Mouse (Mus musculus): ENCODE measurements around the gene Rap1gap2. TPM values are rescaled to one million over a fixed set of nuclear protein-coding genes. Genes with fewer than 3 reads are reported as not detected.

Rap1gap2 gene
- total and polyA plus RNA-seq, 3 experiments: 5.8 to 10.1 TPM; not detected in 1

DNA sequence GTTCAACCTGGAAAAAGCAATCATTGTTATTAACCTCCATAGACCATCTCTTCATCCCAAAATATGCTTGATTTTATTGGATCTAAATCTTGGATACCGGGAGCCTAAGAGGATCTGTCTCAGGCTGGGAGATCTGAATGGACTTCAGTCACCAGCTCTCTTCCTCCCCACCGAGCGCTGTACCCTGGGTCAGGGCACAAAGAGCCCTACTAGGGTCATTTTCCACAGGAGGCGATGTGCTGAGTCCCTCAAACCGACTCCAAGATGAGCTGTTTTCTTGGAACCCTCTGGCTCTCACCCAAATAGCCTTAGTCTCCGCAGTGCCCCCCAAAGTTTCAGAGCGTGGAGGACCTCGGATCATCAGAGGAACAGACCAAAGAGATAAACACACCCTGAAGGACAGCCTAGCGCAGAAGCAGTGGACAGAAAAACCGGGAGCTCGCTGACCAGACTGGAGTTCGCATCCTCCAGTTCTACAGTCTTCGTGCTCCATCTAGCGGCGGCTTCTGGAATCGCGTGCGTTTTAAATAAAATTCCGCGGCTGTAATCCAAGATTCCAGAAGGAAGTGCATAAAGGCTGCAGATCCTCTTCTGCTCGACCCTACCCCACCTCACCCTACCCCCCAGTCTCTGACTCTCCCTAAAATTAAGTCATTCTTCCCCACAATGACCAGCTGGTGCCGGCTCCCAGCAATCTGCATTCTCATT is 239.2 kb downstream of the Rap1gap2 start (continued):
- TF ChIP-seq GABPA (IDR thresholded peaks at IDR 0.05; ENCODE audit: low read depth, low read length) (no peak), CTCF (IDR thresholded peaks at IDR 0.05 in 2 of 3, conservative IDR thresholded peaks at IDR 0.05 in 1 of 3; ENCODE audit: control insufficient read depth in 1 of 3, insufficient read depth in 1 of 3, low read depth in 2 of 3, low read length in 3 of 3, poor library complexity in 1 of 3, severe bottlenecking in 1 of 3) (peak; percentile 95 to 97 (median 96)), RAD21 (IDR thresholded peaks at IDR 0.05; ENCODE audit: low read depth, low read length) (peak; percentile 99), TCF12 (IDR thresholded peaks at IDR 0.05; ENCODE audit: low read depth, low read length) (no peak), SIN3A (IDR thresholded peaks at IDR 0.05; ENCODE audit: low read length) (no peak)

DNA sequence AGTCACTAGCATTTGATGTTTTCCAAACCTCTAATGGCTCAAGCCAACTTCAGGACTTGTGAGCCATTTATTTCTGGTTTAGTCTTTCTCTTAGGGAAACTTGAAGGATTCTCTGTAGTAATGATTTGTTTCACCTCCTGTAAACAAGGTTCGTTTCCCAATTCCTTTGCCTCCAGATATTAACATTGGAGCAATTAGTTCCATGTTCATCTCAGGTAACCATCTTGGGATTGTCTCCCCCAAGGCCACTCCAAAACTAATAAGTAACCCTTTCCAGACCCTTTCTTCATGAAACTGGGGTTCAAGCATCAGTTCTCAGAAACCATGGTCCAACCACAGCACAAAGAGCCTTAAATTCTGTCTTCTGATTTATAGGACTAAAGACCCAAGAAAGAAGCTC is 248.9 kb downstream of the Rap1gap2 start, which contains the start of gene Olfr412:
Gene Olfr412 (plus strand): TSS at position 301 of the 400 bp plus-strand sequence.
- Histone ChIP-seq H3K4me3 (ENCODE audit: control insufficient read depth in 1 of 2, insufficient read depth in 1 of 2, low read depth in 2 of 2, low read length in 2 of 2) (no peak within 1 kb of the TSS), H3K9me3 (replicated peaks; ENCODE audit: insufficient read depth, low read length) (no peaks in the 10 kb centered on the region), H3K79me2 (ENCODE audit: control insufficient read depth, insufficient read depth, low read length, poor library complexity) (no peaks in the 10 kb centered on the region), H3K4me1 (ENCODE audit: control insufficient read depth in 1 of 2, insufficient read depth in 2 of 2, low read length in 2 of 2) (no peaks in the 10 kb centered on the region), H3K9ac (ENCODE audit: control insufficient read depth, low read depth, low read length, poor library complexity, severe bottlenecking) (no peak within 1 kb of the TSS), H3K27me3 (ENCODE audit: control insufficient read depth in 1 of 2, insufficient read depth in 2 of 2, low read length in 2 of 2) (peaks cover 0 to 3% of the 10 kb centered on the region in 2 experiments; a peak in 2 of 4 replicates), H3K27ac (ENCODE audit: control insufficient read depth, low read depth, low read length) (no peak within 1 kb of the TSS), H3K36me3 (ENCODE audit: control insufficient read depth in 1 of 2, insufficient read depth in 2 of 2, low read length in 2 of 2) (no peaks in the 10 kb centered on the region)
- no peak for DNase-seq (ENCODE audit: low read depth, low spot score)
- no peak for TF ChIP-seq KAT2A (conservative IDR thresholded peaks at IDR 0.05; ENCODE audit: low read depth, low read length)
- TF ChIP-seq GATA1 (IDR thresholded peaks at IDR 0.05; ENCODE audit: low read depth, low read length): no peak
- no peak for TF ChIP-seq POLR2A (IDR thresholded peaks at IDR 0.05; ENCODE audit: control insufficient read depth in 1 of 2, insufficient read depth in 1 of 2, low read depth in 1 of 2, low read length in 2 of 2, poor library complexity in 1 of 2)
- TF ChIP-seq BHLHE40 (IDR thresholded peaks at IDR 0.05; ENCODE audit: borderline replicate concordance, low read depth, low read length): no peak
- no peak for TF ChIP-seq TAL1 (IDR thresholded peaks at IDR 0.05; ENCODE audit: low read length)

DNA sequence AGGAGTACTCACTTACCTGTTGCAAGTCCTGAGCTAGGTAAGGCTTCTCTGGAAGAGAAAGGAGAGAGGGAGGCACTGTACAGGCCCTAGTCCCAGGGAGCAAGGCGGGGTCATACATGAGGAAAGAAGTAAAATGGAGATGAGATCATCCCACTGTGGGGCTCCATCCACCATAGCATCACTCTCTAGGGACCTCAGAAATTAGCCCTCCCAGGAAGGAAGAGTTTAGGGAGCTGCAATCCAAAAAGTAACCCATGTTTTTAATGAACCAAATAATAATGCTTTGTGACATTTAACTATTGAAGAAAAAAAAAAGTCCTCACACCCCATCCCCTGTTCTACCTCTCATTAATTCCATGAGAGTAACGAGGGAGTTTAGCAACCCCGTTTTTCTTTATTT is 258.2 kb downstream of the Rap1gap2 start, which contains the start of gene Olfr411:
Gene Olfr411 (minus strand): TSS at position 101 of the 400 bp plus-strand sequence.
- no peak for TF ChIP-seq GABPA (IDR thresholded peaks at IDR 0.05; ENCODE audit: low read depth, low read length)
- TF ChIP-seq POLR2AphosphoS2 (IDR thresholded peaks at IDR 0.05; ENCODE audit: low read length): no peak
- no peak for TF ChIP-seq CHD2 (IDR thresholded peaks at IDR 0.05; ENCODE audit: low read length)
- TF ChIP-seq GATA1 (IDR thresholded peaks at IDR 0.05; ENCODE audit: low read depth, low read length): no peak
- TF ChIP-seq HCFC1 (IDR thresholded peaks at IDR 0.05; ENCODE audit: low read depth, low read length): no peak
- no peak for TF ChIP-seq MAZ (IDR thresholded peaks at IDR 0.05; ENCODE audit: low read depth, low read length)
- TF ChIP-seq USF2 (IDR thresholded peaks at IDR 0.05; ENCODE audit: borderline replicate concordance in 1 of 2, insufficient read depth in 1 of 2, low read depth in 1 of 2, low read length in 2 of 2): no peak
- no peak for TF ChIP-seq POLR2AphosphoS5 (IDR thresholded peaks at IDR 0.05; ENCODE audit: borderline replicate concordance, low read depth, low read length)
- no peak for TF ChIP-seq MEF2A (IDR thresholded peaks at IDR 0.05; ENCODE audit: extremely low read depth, insufficient replicate concordance, low read depth, low read length, poor library complexity, severe bottlenecking)
- no peak for TF ChIP-seq ZC3H11A (IDR thresholded peaks at IDR 0.05; ENCODE audit: low read depth, low read length)
- no peak for TF ChIP-seq ETS1 (IDR thresholded peaks at IDR 0.05; ENCODE audit: low read depth, low read length)
- TF ChIP-seq TCF12 (IDR thresholded peaks at IDR 0.05; ENCODE audit: low read depth, low read length): no peak
- TF ChIP-seq MAX (IDR thresholded peaks at IDR 0.05; ENCODE audit: low read length): no peak
- no peak for TF ChIP-seq MYC (IDR thresholded peaks at IDR 0.05; ENCODE audit: low read depth, low read length)
- TF ChIP-seq MAFK (IDR thresholded peaks at IDR 0.05; ENCODE audit: borderline replicate concordance, low read depth, low read length): no peak
- TF ChIP-seq JUND (IDR thresholded peaks at IDR 0.05; ENCODE audit: low read depth, low read length): no peak
- no peak for TF ChIP-seq POLR2A (IDR thresholded peaks at IDR 0.05; ENCODE audit: control insufficient read depth in 1 of 2, insufficient read depth in 1 of 2, low read depth in 1 of 2, low read length in 2 of 2, poor library complexity in 1 of 2)
- no peak for TF ChIP-seq NRF1 (IDR thresholded peaks at IDR 0.05; ENCODE audit: insufficient read depth, low read depth, low read length, poor library complexity, severe bottlenecking)
- TF ChIP-seq CTCF (IDR thresholded peaks at IDR 0.05 in 2 of 3, conservative IDR thresholded peaks at IDR 0.05 in 1 of 3; ENCODE audit: control insufficient read depth in 1 of 3, insufficient read depth in 1 of 3, low read depth in 2 of 3, low read length in 3 of 3, poor library complexity in 1 of 3, severe bottlenecking in 1 of 3): no peak
- H3K36me3 ChIP-seq (ENCODE audit: control insufficient read depth in 1 of 2, insufficient read depth in 2 of 2, low read length in 2 of 2): no peaks in the 10 kb centered on the region
- no peaks in the 10 kb centered on the region for H3K9me3 ChIP-seq (replicated peaks; ENCODE audit: insufficient read depth, low read length)
- H3K4me1 ChIP-seq (ENCODE audit: control insufficient read depth in 1 of 2, insufficient read depth in 2 of 2, low read length in 2 of 2): no peaks in the 10 kb centered on the region
- H3K27me3 ChIP-seq (ENCODE audit: control insufficient read depth in 1 of 2, insufficient read depth in 2 of 2, low read length in 2 of 2): peaks cover 7 to 12% of the 10 kb centered on the region in 2 experiments
- no peak for DNase-seq (ENCODE audit: low read depth, low spot score)
- H3K27ac ChIP-seq (ENCODE audit: control insufficient read depth, low read depth, low read length): no peak within 1 kb of the TSS
- H3K79me2 ChIP-seq (ENCODE audit: control insufficient read depth, insufficient read depth, low read length, poor library complexity): no peaks in the 10 kb centered on the region
- H3K9ac ChIP-seq (ENCODE audit: control insufficient read depth, low read depth, low read length, poor library complexity, severe bottlenecking): no peak within 1 kb of the TSS
- H3K4me3 ChIP-seq (ENCODE audit: control insufficient read depth in 1 of 2, insufficient read depth in 1 of 2, low read depth in 2 of 2, low read length in 2 of 2): no peak within 1 kb of the TSS
